Mouse (Mus musculus): ENCODE data around the gene Lamb1.

GRCm38 (mm10) chr12:31302266-31302665 lies 37.2 kb downstream of the Lamb1 start:
- TF ChIP-seq POLR2A (IDR thresholded peaks at IDR 0.05; ENCODE audit: extremely low read depth, insufficient read depth, low read length): no peak
- TF ChIP-seq CTCF (IDR thresholded peaks at IDR 0.05; ENCODE audit: low read depth, low read length): no peak
